Mouse (Mus musculus) cortical plate, adult 2 months (tissue): ENCODE measurements around the gene Tbc1d4.

Experiments
- CTCF ChIP-seq: fragments of 200-500 bp; IDR thresholded peaks from 2 replicates; pipeline ENCODE4 v1.5.1; 2011; ENCODE audit warnings: mild to moderate bottlenecking, control low read depth, low read length; ENCODE audit not compliant: insufficient read depth; ENCODE audit errors: extremely low read depth
- POLR2A ChIP-seq: fragments of 200-500 bp; IDR thresholded peaks from 2 replicates; pipeline ENCODE4 v1.6.1; 2011; ENCODE audit warnings: mild to moderate bottlenecking, low read length, control low read depth; ENCODE audit not compliant: insufficient read depth; ENCODE audit errors: extremely low read depth

DNA sequence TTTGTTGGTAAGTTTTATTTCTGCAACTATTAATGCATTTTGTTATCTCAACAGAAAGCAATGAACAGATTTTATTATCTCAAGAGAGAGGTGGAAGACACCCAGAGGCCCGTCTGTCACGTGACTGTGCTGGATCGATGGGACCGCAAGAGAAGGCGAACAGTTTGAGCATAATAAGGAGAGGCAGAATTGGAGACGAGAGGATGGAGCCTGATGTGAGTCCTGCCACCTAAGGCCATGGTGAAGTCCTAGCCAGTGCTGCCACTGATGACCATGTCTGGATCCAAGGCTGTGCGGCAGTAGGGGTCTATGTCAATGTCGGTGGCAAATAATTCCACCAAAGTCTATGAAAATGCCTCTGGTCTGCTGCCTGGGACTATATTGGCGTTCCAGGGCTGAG lies 12.3 kb downstream of the Tbc1d4 start:
- TF ChIP-seq POLR2A = no peak
- TF ChIP-seq CTCF = no peak
